Mouse (Mus musculus) embryonic facial prominence, embryonic 14.5 days (tissue): ENCODE measurements around the gene Lmntd1. TPM values are rescaled to one million over a fixed set of nuclear protein-coding genes. Genes with fewer than 3 reads are reported as not detected.
A peak's percentile ranks its signal among the peaks of the same experiment; 100 is the strongest.

Experiments used
- ATAC-seq: fragments of 200-750 bp; cut with Nextera tagmentation; 2 replicates; pipeline ENCODE4 v1.8.0; 2017; ENCODE audit warnings: low read depth, moderate number of reproducible peaks, moderate TSS enrichment
- DNase-seq: peaks from one replicate; pipeline ENCODE4 v3.0.0-alpha.2; 2015; ENCODE audit warnings: low spot score
- H3K27ac ChIP-seq: fragments of 300-500 bp; sonication (generic); replicated peaks from 2 replicates; pipeline ENCODE4 v1.5.1; 2014; ENCODE audit warnings: low read depth, mild to moderate bottlenecking, low read length, moderate library complexity
- H3K27me3 ChIP-seq: fragments of 300-500 bp; sonication (generic); replicated peaks from 2 replicates; pipeline ENCODE4 v1.6.1; 2014; ENCODE audit warnings: low read length; ENCODE audit not compliant: control insufficient read depth, insufficient read depth
- H3K36me3 ChIP-seq: fragments of 300-500 bp; sonication (generic); 2 replicates; pipeline ENCODE4 v1.6.1; 2014; ENCODE audit warnings: low read length, mixed read lengths; ENCODE audit not compliant: control insufficient read depth, insufficient read depth
- H3K4me1 ChIP-seq: fragments of 300-500 bp; sonication (generic); 2 replicates; pipeline ENCODE4 v1.6.1; 2014; ENCODE audit warnings: antibody characterized with exemption, low read length; ENCODE audit not compliant: control insufficient read depth, insufficient read depth
- H3K4me2 ChIP-seq: fragments of 300-500 bp; sonication (generic); 2 replicates; pipeline ENCODE4 v1.6.1; 2014; ENCODE audit warnings: low read depth, mild to moderate bottlenecking, low read length, moderate library complexity, mixed read lengths
- H3K4me3 ChIP-seq: fragments of 300-500 bp; sonication (generic); 2 replicates; pipeline ENCODE4 v1.5.1; 2014; ENCODE audit warnings: low read depth, mild to moderate bottlenecking, low read length
- H3K9ac ChIP-seq: fragments of 300-500 bp; sonication (generic); 2 replicates; pipeline ENCODE4 v1.6.1; 2014; ENCODE audit warnings: low read depth, mild to moderate bottlenecking, low read length, moderate library complexity, mixed read lengths
- H3K9me3 ChIP-seq: fragments of 300-500 bp; sonication (generic); 2 replicates; pipeline ENCODE4 v1.6.1; 2016; ENCODE audit warnings: low read length; ENCODE audit not compliant: control insufficient read depth
- WGBS: fragments of 180-500 bp; shearing (Covaris S2); extraction: QIAGEN DNeasy Blood & Tissue Kit; methylation state at CpG from one replicate; pipeline ENCODE4 v1.1.7; 2014; 5-methylcytosine and 5-hydroxymethylcytosine counted together
- polyA plus RNA-seq: library from polyadenylated mRNA; unstranded; fragments of >200 nt; fragmentation: Nextera tagmentation; extraction: Ambion mirVana; gene quantifications from 2 replicates; pipeline ENCODE4 v1.2.1, GENCODE M21; 2014

Lmntd1 gene
- polyA plus RNA-seq, 1 experiment from 2014 or later: 1.3 TPM

GRCm38 (mm10) chr6:145396534-145396933, 217.6 kb downstream of the Lmntd1 start:
- Histone ChIP-seq H3K9ac (no peak overlapping the region), H3K9me3 (no peaks in the 10 kb centered on the region), H3K27ac (no peak overlapping the region), H3K27me3 (no peaks in the 10 kb centered on the region), H3K4me2 (no peak overlapping the region), H3K4me1 (no peaks in the 10 kb centered on the region), H3K36me3 (no peaks in the 10 kb centered on the region), H3K4me3 (no peak overlapping the region)
- WGBS: 74% methylated on average over 2 of the region's 2 CpGs
- DNase-seq: no peak
- no peak for ATAC-seq

DNA sequence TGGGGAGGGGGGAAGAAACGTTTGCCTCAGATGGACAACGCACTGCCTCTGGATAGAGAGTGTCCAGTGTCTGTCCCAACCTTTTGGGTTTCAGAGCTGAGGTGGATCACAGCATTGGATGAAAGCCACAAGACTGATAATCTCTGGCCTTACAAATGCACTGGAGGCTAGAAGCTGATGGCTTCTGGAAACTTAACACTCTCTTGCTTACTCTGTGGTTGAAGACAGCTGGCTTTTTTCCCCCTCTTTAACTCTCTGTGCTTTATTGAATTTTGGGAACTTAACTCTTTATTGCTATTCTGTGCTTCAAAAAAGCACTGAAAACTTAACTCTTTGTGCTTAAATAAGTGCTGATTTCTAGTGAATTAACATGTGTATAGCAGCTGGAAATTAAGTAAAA, 223.7 kb downstream of the Lmntd1 start:
- peak; percentile 56 for ATAC-seq
- H3K9me3 ChIP-seq: no peaks in the 10 kb centered on the region
- H3K36me3 ChIP-seq: no peaks in the 10 kb centered on the region
- peaks cover 20% of the 10 kb centered on the region; the same call in 1 of the 2 replicates for H3K4me1 ChIP-seq
- no peak overlapping the region for H3K9ac ChIP-seq
- peak overlapping the region; percentile 54 for H3K27ac ChIP-seq
- no peaks in the 10 kb centered on the region for H3K27me3 ChIP-seq
- DNase-seq: peak; percentile 78
- WGBS: 29% methylated on average over 2 of the region's 2 CpGs
- no peak overlapping the region for H3K4me3 ChIP-seq
- peak overlapping the region; percentile 5; the same call in 1 of the 2 replicates for H3K4me2 ChIP-seq

GRCm38 (mm10) chr6:145389904-145390303, 224.2 kb downstream of the Lmntd1 start:
- Histone ChIP-seq H3K9me3 (no peaks in the 10 kb centered on the region), H3K36me3 (no peaks in the 10 kb centered on the region), H3K27me3 (no peaks in the 10 kb centered on the region), H3K4me1 (peaks cover 20% of the 10 kb centered on the region; the same call in 1 of the 2 replicates), H3K27ac (peak overlapping the region; percentile 54), H3K4me2 (peak overlapping the region; percentile 5; the same call in 1 of the 2 replicates), H3K4me3 (no peak overlapping the region), H3K9ac (no peak overlapping the region)
- peak; percentile 84 for DNase-seq
- peak; percentile 93 for ATAC-seq
- 35% methylated on average over 7 of the region's 7 CpGs for WGBS

GRCm38 (mm10) chr6:145387378-145387777, 226.7 kb downstream of the Lmntd1 start:
- Histone ChIP-seq H3K36me3 (no peaks in the 10 kb centered on the region), H3K4me3 (no peak overlapping the region), H3K27me3 (no peaks in the 10 kb centered on the region), H3K27ac (no peak overlapping the region), H3K9me3 (no peaks in the 10 kb centered on the region), H3K4me1 (peaks cover 23% of the 10 kb centered on the region; the same call in 1 of the 2 replicates), H3K9ac (no peak overlapping the region), H3K4me2 (no peak overlapping the region)
- DNase-seq: no peak
- no peak for ATAC-seq
- 83% methylated on average over 6 of the region's 6 CpGs for WGBS

DNA sequence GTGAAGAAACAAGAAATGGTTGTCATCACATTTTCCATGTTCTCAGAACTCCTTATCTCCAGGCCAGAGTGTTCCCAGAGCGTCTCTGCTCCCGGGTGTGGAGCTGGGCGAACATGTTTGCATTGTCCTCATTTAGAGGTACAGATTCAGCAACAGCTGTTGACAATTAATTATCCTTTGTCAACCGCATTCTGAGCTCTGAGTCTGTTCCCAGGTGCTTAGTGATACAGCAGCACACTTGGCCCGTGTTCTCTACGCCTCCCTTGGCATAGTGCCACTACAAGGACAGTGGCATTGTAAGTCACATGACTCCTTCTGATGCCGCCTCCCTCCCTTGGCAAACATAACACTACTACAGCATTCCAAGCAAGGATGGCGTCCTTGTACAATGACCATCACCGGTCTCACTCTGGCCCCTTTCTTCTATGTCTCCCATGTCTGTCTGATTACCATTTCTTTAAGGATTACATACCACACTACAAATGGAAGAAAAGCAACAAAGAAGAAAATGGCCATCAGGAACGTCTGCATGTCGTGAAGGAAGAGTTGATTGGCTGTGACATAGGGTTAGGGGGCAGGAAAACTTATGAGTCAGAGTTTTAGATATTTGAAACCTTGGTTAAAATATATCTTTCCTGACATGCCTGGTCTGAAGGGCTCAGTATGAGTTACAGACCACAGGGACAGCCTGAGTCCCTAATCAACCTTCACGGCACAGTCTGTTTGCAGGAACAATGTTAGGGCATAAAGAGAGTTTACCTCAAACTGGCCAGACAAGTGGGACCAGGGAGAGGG, 231.3 kb downstream of the Lmntd1 start:
- WGBS: 59% methylated on average over 12 of the region's 12 CpGs
- H3K27ac ChIP-seq: no peak overlapping the region
- no peak overlapping the region for H3K4me3 ChIP-seq
- DNase-seq (peak; percentile 62), ATAC-seq (peak; percentile 41; the same call in 1 of the 2 replicates)
- H3K27me3 ChIP-seq: no peaks in the 10 kb centered on the region
- H3K4me1 ChIP-seq: peaks cover 15% of the 10 kb centered on the region
- H3K9ac ChIP-seq: no peak overlapping the region
- H3K36me3 ChIP-seq: no peaks in the 10 kb centered on the region
- no peaks in the 10 kb centered on the region for H3K9me3 ChIP-seq
- H3K4me2 ChIP-seq: no peak overlapping the region

- DNase-seq: no peak
- H3K4me2 ChIP-seq: no peak overlapping the region
- peak; percentile 51; the same call in 1 of the 2 replicates for ATAC-seq
- H3K4me3 ChIP-seq: no peak overlapping the region
- WGBS: 78% methylated on average over 8 of the region's 8 CpGs
- H3K36me3 ChIP-seq: no peaks in the 10 kb centered on the region
- H3K9ac ChIP-seq: no peak overlapping the region
- no peaks in the 10 kb centered on the region for H3K9me3 ChIP-seq
- no peak overlapping the region for H3K27ac ChIP-seq
- H3K4me1 ChIP-seq: peaks cover 10% of the 10 kb centered on the region
- no peaks in the 10 kb centered on the region for H3K27me3 ChIP-seq
These were observed 233.2 kb downstream of the Lmntd1 start for GRCm38 (mm10) chr6:145380961-145381360.

- Histone ChIP-seq H3K4me1 (peaks cover 10% of the 10 kb centered on the region), H3K9ac (no peak overlapping the region), H3K4me2 (no peak overlapping the region), H3K27me3 (no peaks in the 10 kb centered on the region), H3K9me3 (no peaks in the 10 kb centered on the region), H3K4me3 (no peak overlapping the region), H3K36me3 (no peaks in the 10 kb centered on the region), H3K27ac (no peak overlapping the region)
- 27% methylated on average over 6 of the region's 6 CpGs for WGBS
- ATAC-seq (no peak), DNase-seq (no peak)
These were observed 234.9 kb downstream of the Lmntd1 start for GRCm38 (mm10) chr6:145379175-145379574.

GRCm38 (mm10) chr6:145378689-145379088, 235.4 kb downstream of the Lmntd1 start:
- Histone ChIP-seq H3K4me1 (peaks cover 10% of the 10 kb centered on the region), H3K4me2 (no peak overlapping the region), H3K36me3 (no peaks in the 10 kb centered on the region), H3K9ac (no peak overlapping the region), H3K27me3 (no peaks in the 10 kb centered on the region), H3K27ac (no peak overlapping the region), H3K9me3 (no peaks in the 10 kb centered on the region), H3K4me3 (no peak overlapping the region)
- ATAC-seq (no peak), DNase-seq (no peak)
- WGBS: 68% methylated on average over 4 of the region's 4 CpGs

DNA sequence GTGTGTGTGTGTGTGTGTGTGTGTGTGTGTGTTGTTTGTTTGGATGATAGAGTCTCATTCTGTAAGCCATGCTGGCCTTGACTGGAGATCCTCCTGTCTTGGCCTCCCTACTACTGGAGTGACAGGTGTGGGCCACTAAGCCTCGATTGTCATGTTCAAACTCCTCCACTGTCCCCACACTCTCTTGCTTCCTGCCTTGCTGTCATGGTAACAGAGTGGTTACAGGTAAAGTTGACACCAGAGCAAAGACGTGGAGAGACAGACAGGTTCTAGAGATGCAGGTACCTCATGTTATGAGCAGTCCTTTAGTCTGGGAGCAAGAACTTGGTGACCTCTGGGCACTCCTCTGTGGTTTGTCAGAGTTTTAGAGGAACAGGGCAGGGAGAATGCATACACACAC, 239.7 kb downstream of the Lmntd1 start:
- no peaks in the 10 kb centered on the region for H3K36me3 ChIP-seq
- no peak for DNase-seq
- H3K27me3 ChIP-seq: no peaks in the 10 kb centered on the region
- H3K4me2 ChIP-seq: no peak overlapping the region
- peaks cover 6% of the 10 kb centered on the region for H3K4me1 ChIP-seq
- no peaks in the 10 kb centered on the region for H3K9me3 ChIP-seq
- H3K27ac ChIP-seq: no peak overlapping the region
- H3K9ac ChIP-seq: no peak overlapping the region
- ATAC-seq: no peak
- WGBS: 70% methylated on average over 2 of the region's 2 CpGs
- H3K4me3 ChIP-seq: no peak overlapping the region
